Mouse (Mus musculus): ENCODE measurements around the gene Fcrl1. TPM values are rescaled to one million over a fixed set of nuclear protein-coding genes. Genes with fewer than 3 reads are reported as not detected.
"Not testable (repeated sequence)": the region's sequence is repeated elsewhere in the genome, so short reads cannot be mapped to it uniquely, and the experiment has no call there.

Gene Fcrl1
- 1 to 10 TPM in 1 of 2 experiments, under 1 TPM in 1; 0.25 to 2.2 TPM for total RNA-seq (2021)
- long read RNA-seq, experiment 1: 0 reads
- long read RNA-seq, experiment 2: 0 reads

GRCm38 (mm10) chr3:87376195-87377165 is at the start of gene Fcrl1:
TSS of gene Fcrl1 (plus strand) at chr3:87376387.
- DNase-seq: peak in 1 of 2 experiments; percentile 18

DNA sequence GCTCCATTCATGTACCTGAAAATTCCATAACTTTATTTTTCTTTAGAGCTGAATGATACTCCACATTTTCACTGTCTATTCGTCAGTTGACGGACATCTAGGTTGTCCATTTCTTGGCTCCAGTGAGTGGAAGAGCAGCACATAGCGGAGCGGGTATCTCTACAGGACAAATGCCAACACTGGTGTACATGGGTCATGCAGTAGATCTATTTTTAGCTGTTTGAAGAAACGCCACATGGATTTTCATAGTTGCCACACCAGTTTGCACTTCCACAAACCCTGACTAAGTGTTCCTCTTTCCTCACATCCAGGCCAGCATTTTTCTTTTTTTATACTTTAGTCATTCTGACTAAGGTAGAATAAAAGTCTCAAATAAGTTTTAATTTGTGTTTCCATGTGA is 38.3 kb upstream of the Fcrl1 start:
- peak; percentile 39 to 56 for DNase-seq

GRCm38 (mm10) chr3:87350992-87351391 is 25.2 kb upstream of the Fcrl1 start:
- not testable (repeated sequence) for DNase-seq

DNA sequence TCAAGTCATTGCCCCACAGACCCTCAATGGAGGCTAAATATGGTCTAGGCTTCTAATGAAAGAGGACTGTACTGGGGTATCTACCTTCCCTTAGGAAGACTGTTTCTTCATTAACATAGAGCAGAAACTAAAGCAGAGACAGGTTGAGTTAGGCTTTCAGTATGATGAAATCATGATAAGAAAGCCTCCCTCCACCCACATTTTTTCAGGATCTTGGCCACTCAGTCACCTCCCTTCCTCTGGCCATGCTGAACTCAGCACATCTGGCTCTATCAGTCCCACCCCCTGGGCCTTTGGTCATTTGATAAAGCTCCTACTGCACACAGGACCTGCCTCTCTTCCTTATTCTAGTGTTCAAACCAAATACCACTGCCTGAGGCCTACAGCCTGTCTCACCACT is 18.6 kb upstream of the Fcrl1 start, which contains the start of gene Cd5l:
Gene Cd5l, plus strand, starts transcription at position 301 of the 400 bp plus-strand sequence.
- DNase-seq: no peak

- no peak for DNase-seq
These were observed 17.0 kb upstream of the Fcrl1 start for GRCm38 (mm10) chr3:87359215-87359614.

DNA sequence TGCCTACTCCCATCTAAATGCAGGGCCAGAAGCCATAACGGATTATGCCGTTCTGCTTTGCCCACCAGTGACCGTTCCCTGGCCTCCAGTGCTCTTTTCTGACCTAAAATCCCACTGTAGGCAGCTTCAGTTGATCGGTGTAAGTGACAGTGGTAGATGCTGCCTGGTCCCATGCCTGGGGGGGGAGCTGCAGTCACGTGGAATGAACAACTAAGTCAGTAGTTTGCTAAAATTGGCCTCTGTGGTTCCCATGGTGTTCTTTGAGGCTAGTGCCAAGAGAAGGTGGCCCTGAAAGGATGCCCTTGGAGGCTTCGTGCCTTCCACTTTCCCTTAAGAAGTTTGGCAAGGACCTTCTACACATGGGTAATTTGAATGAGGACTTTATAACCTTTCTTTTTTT is 15.7 kb upstream of the Fcrl1 start:
- DNase-seq: no peak

GRCm38 (mm10) chr3:87365691-87366090 is 10.5 kb upstream of the Fcrl1 start:
- no peak for DNase-seq

DNA sequence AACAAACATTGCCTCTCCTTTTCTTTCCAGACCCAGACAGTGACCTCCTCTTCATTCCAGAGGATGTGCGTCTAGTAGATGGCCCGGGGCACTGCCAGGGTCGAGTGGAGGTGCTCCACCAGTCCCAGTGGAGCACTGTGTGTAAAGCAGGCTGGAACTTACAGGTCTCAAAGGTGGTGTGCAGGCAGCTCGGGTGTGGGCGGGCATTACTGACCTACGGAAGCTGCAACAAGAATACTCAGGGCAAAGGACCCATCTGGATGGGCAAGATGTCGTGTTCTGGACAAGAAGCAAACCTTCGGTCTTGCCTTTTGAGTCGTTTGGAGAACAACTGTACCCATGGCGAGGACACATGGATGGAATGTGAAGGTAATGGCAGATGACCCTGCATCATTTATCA is 8.7 kb upstream of the Fcrl1 start:
- no peak for DNase-seq

GRCm38 (mm10) chr3:87369181-87369580 is 7.0 kb upstream of the Fcrl1 start:
- peak in 1 of 2 experiments; percentile 16 for DNase-seq

GRCm38 (mm10) chr3:87377228-87377627 is 1.0 kb downstream of the Fcrl1 start:
- DNase-seq: no peak

DNA sequence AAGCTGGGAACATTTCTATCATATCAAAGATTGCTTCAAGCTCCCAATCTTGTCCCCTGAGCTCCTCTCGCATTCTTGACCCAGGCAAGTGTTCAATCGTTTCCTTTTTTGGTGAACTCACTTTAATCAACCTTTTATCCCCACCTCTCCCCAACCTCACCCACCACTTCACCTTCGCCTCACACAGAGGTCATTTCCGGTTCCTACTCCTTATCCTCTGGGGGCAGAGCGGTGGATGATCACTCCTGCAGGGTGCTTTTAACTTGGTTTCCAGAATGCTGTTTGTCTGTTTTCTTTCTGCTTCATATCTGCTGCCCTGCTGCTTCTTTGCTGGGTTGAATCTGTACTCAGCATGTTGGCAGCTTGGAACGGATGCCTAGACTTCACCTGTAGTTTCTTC is 1.5 kb downstream of the Fcrl1 start:
- no peak for DNase-seq

GRCm38 (mm10) chr3:87379641-87380315 is 3.6 kb downstream of the Fcrl1 start:
- DNase-seq: peak in 1 of 2 experiments; percentile 17

GRCm38 (mm10) chr3:87381806-87382712 is 5.9 kb downstream of the Fcrl1 start:
- DNase-seq: no peak

DNA sequence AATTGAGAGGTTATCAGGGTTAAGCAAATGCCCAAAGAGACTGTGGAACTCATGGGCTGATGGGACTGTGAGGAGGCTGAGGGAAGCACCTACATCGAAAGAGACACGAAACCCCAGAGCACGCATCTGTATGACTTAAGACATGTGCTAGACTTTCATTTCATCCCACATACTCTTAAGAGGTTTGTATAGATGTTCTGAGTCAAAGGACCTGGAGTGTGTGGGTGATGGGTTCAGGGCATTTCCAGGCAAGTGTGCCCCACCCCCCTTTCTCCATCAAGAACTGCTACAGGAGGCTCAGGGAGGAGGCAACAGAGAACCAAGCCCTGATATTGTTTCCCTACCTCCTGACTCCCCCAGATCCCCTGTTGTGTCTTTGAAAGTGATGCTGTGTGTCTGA is 7.1 kb downstream of the Fcrl1 start:
- no peak for DNase-seq

GRCm38 (mm10) chr3:87385105-87385504 is 8.9 kb downstream of the Fcrl1 start:
- no peak for DNase-seq

GRCm38 (mm10) chr3:87390935-87391334 is 14.7 kb downstream of the Fcrl1 start:
- peak; percentile 12 to 13 for DNase-seq

DNA sequence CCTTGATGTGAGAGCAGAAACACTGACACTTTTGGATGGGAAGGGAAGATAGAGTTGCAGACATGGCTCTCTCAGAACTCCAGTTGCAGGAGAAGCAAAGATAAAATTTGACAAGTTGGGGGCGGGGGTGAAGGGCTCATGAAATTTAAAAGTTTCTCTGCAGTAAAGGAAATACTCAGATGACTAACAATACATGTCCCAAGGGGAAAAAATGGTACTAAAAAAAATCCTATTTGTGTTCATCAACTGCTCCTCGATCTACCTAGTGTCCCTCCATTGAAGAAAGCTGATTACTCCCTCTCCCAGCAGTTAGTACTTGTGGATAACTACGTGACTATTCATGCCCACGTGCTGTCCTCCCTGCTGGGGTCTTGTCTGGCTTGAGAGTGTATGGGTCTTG is 22.6 kb downstream of the Fcrl1 start:
- no peak for DNase-seq

GRCm38 (mm10) chr3:87399906-87400305 is 23.7 kb downstream of the Fcrl1 start:
- no peak for DNase-seq

GRCm38 (mm10) chr3:87401321-87401720 is 25.1 kb downstream of the Fcrl1 start:
- peak in 1 of 2 experiments; percentile 40 for DNase-seq

DNA sequence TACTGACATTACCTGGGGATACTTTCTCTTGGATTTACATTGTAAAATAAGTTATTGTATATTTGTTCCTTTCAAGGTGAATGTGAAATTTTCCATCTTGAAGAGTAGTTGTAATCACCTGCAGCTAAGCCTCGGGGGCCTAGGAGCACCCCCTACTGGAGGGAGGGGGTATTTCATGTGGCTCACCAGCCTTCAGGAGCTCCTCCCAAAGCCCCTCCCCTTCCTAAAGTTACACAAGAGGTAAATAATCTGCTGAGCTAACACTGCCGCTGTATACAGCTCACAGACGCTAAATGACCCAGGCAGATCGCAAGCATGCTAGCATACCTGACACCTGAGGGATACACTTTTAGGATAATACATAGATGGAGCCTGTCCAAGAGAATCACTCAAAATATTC is 32.0 kb downstream of the Fcrl1 start:
- peak; percentile 20 to 21 for DNase-seq

- no peak for DNase-seq
These were observed 33.2 kb downstream of the Fcrl1 start for GRCm38 (mm10) chr3:87409196-87409935.
